Mouse (Mus musculus): Measurements from ENCODE around the gene Hrc.
A peak's percentile ranks its signal among the peaks of the same experiment; 100 is the strongest.

The Hrc gene

GRCm38 (mm10) chr7:45335056-45335455 is at the start of gene Hrc:
Hrc (plus strand) TSS chr7:45335290.
- no peak for DNase-seq (ENCODE audit: low spot score)

DNA sequence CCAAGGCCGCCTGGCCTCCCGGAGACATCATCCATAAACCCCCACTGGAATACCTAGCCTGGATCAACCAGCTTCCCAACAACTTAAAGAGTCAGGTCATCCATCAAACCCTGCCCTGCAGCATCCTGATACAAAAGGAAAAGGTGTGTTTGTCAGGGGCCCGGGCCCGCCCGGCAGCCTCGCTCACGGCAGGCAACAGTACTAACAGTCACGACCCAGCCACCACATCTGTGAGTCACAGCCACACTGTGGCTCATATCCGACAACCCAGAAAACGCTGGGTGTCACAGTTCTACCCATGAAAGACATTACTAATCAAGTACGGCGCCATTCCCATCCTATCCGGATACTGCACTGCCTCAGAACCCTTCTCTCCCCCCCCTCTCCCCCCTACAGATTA is 48.6 kb upstream of the Hrc start:
- no peak for DNase-seq (ENCODE audit: low spot score)

DNA sequence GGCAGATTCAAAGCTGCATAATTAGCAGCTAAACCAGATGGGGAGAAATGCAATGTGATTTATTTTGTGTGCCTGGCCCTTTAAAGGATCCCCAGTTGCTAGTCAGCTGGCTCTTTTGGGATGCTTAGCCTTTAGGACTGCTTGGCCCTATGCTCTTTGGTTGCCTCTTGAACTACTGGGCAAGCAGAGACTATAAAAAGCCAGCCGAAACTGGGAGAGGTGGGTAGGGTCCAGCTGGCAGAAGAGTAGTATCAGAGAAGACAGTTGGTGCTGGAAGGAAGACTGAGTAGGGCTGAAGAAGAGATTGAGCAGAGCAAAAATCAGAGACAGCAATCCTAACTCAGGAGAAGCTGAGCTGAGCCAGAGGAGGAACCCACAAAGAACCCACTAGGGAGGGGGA is 38.5 kb upstream of the Hrc start:
- DNase-seq (ENCODE audit: low spot score) = no peak

GRCm38 (mm10) chr7:45297563-45297962 is 37.5 kb upstream of the Hrc start:
- DNase-seq (ENCODE audit: low spot score) = no peak

DNA sequence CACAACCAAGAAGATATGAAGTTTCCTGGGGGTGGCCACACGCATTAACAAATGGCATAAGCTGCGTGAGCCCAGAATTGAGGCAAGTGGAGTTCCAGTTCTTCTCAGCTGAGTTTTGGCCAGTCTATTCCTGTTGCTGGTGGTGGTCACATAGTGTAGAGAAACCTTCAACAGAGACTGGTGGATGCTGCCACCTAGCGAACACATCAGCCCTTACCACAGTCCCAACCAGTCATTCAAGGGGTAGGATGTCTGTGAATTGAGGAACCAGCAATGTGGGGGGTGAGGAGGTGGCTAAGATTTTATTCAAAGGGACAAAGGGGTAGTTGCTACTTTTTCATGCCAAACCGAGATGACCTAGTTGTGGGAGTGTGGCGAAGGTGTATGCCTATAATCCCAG is 35.3 kb upstream of the Hrc start:
- peak; percentile 32 for DNase-seq (ENCODE audit: low spot score)

DNA sequence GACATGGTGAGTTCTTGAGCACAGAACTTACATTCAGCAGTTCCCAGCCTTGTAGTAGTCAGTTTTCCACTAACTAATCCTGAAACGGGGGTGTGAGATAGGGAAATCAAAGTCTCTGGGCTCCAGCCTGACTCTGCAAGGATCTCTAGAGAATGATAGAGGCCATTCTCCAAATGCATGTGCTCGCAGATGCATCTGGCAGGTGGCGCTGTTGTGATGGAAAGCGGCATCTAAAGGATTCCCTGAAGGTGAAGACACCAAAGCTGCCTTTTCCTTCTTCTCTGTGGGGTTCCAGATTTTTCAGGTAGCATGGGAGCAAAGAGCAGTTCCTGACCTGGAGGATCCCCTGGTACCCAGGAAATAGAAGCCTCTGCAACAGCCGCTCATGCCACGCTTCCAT is 34.8 kb upstream of the Hrc start:
- peak; percentile 19 for DNase-seq (ENCODE audit: low spot score)

DNA sequence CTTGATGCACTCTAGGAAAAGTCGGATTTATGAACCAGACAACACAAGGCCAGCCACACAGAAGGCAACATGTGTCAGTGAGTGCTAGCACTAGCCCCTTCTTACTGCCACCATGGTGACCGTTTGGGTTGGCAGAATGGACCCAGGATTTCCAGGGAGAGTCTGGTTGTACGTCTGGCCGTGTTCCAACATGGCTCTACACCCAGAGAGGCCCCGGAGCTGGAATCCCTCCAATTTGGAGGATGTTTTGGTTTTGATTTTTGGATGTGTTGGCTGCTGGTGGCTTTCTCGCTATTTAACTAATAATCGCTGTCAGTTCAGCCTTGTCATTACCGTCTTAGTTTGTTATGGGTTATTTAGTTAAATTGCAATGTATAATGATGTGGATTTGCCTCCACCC is 32.5 kb upstream of the Hrc start:
- DNase-seq (ENCODE audit: low spot score) = no peak

DNA sequence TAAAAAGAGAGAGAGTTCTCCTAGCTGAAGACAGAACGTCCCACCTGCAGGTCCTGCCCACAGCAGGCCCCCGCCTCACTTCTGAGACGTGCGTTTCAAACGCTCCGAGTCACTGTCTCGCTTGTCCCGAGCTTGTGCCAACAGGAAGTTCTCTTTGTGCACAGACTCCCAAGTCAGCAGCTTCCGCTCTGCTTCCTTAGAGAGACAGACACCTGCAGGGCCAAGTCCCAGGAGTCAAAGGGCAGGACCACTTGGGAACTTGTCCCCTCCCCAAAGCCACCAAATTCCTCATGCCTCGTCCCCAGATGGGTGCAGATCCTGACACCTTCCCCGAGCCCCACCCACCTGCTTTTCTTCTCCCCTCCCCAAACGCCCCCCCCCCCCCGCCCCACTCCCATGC is 30.2 kb upstream of the Hrc start:
- no peak for DNase-seq (ENCODE audit: low spot score)

- DNase-seq (ENCODE audit: low spot score) = peak; percentile 34
Measured at GRCm38 (mm10) chr7:45305275-45305674, 29.8 kb upstream of the Hrc start.

DNA sequence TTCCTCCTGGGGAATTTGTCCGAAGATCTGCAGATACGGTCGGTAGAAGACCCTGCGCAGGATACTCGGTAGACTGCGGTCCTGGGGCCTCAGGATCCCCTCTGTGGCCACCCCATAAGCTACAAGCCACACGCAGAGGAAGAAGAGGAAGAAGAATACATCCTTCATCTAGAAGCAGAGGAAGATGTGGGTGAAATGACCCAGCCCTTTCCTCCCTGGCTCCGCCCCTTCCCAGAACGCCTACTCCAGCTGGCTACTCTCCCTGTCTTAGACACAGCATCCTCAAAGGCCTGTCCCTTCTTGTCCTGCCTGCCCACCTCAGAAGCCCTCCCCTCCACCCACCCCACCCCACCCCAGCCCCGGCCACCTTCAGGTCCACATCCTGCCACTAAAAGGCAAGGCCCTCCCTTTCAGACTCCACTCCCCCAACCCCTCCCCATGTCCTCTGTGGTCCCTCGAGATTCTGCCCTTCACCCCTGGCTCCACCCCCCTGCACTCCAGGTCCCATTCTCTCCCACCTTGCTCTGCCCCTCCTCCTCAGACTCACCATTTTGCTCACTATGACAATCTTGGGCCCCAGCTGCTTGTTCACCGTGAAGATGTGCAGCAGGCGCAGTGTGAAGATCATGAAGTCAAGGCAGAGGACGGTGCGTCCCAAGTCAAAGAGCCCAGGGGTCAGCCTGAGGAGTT is 26.4 kb upstream of the Hrc start:
- no peak for DNase-seq (ENCODE audit: low spot score)

DNA sequence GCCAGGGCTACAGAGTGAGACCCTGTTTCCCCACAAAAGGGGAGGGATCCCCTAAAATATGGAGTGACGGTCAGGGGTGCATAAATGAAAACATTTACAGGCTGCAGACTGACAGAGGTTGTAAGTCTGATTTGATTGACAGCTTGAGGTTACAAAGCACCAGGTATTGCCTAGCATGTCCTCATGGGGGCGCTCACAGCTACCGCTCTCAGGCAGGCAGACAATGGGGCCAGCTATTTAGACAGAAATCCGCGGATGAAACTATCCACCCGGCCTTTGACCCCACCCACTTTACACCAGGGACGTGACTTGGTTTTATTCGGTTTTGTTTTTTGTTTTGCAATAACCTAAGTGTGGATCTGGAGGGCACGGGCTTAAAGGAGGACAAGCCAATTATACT is 25.6 kb upstream of the Hrc start:
- DNase-seq (ENCODE audit: low spot score) = peak; percentile 63

DNA sequence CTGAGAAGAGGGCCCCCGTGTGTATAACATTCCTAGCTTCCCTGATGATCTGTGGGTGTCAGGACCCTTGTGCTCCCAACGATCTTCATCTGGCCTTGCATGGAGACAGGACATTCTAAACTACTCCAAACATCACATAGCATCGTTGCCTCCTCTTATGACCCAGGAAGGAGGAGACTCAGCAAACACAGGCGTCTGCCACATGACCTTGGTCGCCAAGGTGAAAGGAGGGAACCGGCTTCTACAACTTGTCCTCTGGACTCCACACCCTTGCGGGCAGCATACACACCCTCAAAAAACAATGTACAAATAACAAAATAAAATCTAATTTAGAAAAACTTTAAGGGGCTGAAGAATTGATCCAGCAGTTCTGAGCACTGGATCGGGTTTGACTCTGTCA is 23.1 kb upstream of the Hrc start:
- DNase-seq (ENCODE audit: low spot score) = no peak

GRCm38 (mm10) chr7:45312686-45313453 is 22.2 kb upstream of the Hrc start:
- no peak for DNase-seq (ENCODE audit: low spot score)

DNA sequence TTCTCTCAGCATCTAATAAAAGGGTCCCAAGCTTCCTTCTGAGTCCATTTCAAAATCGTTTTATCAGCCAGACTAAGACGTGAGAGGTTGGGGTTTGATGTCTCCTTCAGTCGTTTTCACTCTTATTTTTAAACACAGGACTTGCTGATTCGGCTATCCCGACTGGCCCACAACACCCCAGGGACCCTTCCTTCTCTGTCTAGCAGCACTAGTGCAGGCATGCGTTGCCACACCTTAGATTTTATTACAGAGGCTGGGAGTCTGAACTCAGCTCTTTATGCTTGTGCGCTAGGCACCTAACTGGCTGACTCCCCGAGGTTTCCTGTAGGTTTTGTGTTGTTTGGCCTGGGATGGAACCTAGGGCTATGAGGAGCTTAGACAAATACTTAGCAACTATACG is 21.6 kb upstream of the Hrc start:
- no peak for DNase-seq (ENCODE audit: low spot score)

DNA sequence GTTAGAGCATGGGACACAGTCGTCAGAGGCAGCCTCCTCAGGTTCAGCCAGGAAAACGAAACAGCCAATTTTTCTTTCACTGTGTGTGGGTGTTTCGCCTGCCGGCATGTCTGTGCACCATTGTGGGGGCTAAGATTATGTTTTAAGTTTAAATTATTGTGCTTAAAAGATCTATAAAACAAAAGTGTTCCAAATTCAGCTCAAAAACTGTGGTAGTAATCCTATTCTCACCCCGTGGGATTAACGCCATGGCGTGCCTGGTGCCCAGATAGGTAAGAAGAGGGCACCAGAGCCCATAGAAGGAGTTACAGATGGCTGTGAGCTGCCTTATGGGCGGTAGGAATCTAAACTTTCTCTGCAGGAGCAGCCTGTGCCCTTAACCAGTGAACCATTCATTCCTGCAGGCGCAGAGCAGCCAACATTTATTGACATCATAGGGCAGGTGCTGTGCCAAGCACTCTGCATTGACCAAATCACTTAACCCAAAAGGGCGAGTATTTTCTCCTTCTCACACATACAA is 19.8 kb upstream of the Hrc start:
- no peak for DNase-seq (ENCODE audit: low spot score)

- DNase-seq (ENCODE audit: low spot score) = no peak
Measured at GRCm38 (mm10) chr7:45316536-45316935, 18.6 kb upstream of the Hrc start.

DNA sequence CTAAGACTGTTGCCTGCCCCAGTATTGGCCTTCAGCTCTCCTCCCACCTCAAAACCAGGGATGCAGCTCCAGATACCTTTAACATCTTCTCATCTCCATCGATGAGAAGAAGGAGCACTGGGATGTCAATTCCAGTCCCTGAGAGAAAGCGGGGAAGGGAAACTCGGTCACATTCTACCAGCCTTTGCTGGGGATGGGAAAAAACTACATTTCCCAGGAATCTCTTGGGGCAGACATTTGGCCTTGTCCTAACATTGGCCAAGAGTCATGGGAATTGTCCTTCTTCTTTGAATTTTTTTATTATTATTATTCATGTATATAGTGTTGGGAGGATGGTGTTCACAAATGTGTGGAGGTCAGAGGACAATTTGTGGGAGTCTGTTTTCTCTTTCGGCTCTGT is 12.8 kb upstream of the Hrc start:
- DNase-seq (ENCODE audit: low spot score) = no peak

DNA sequence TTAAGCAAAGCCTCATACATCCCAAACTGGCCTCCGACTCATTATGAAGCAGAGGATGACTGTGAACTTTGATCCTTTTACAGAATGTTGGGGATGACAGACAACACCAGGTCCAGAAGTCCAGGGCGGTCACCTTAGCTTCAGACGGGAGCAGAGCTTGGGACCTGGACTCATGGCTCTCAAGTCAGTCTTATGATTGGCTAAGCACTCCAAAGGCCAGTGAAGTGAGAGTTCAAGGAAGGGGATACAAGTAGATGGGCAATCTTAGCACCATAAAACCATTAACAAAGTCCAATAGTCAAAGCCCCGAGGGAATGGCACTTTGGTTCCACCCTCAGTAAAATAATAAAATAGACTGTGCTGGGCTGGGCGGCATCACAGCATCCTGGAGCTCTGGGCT is 12.0 kb upstream of the Hrc start:
- DNase-seq (ENCODE audit: low spot score) = no peak

- DNase-seq (ENCODE audit: low spot score) = no peak
Measured at GRCm38 (mm10) chr7:45325800-45326199, 9.3 kb upstream of the Hrc start.

GRCm38 (mm10) chr7:45328841-45329475 is 6.1 kb upstream of the Hrc start:
- no peak for DNase-seq (ENCODE audit: low spot score)

DNA sequence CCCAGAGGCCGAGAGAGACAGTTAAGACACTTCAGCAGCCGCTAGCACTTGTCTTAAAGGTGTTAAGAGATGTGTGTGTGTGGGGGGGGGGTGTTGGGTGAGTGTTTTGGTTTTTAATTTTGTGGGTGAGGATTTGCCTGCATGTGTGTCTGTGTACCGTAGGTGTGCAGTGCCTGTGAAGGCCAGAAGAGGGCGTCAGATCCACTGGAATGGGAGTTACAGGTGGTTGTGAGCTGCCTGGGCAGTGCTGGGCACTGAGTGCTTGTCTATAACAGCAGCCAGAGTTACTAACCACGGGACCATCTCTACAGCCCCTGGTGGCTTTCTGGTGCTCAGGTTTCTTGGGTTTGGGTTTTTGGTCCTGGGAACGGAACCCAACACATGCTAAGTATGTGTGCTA is 3.6 kb upstream of the Hrc start:
- no peak for DNase-seq (ENCODE audit: low spot score)

GRCm38 (mm10) chr7:45332685-45333425 is 2.2 kb upstream of the Hrc start:
- DNase-seq (ENCODE audit: low spot score) = peak; percentile 35
